Mouse (Mus musculus): ENCODE data around the gene Cgn. TPM values are rescaled to one million over a fixed set of nuclear protein-coding genes. Genes with fewer than 3 reads are reported as not detected.
A peak's percentile ranks its signal among the peaks of the same experiment; 100 is the strongest.
"Not testable (repeated sequence)": the region's sequence is repeated elsewhere in the genome, so short reads cannot be mapped to it uniquely, and the experiment has no call there.

The Cgn gene
- polyA plus RNA-seq, 1 experiment from 2014 or later: 2.9 TPM

DNA sequence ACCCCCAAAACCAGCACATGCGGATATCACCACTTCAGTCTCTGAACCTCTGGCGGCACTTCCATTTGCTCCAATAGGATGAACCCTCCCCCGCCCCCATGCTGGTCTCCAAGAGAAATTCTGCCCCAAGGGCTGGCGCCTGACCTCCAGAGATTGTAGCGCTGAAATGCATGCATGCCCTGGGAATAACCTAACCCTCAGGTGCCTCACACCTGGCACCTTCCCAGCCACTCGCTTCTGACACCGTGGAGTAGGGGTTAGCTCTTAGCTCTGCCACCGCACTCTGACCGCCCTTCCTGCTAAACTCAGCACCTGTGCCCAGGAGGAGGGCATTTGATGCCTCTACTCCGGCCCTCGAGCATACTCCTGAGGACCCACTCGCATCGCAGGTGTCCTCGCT is 334 bp downstream of the Cgn start:
- no peaks in the 10 kb centered on the region for H3K9me3 ChIP-seq (ENCODE audit: control insufficient read depth, low read length)
- H3K27ac ChIP-seq (ENCODE audit: low read depth, low read length): no peak overlapping the region
- peak overlapping the region; percentile 59 for H3K9ac ChIP-seq (ENCODE audit: low read length)
- ATAC-seq (ENCODE audit: low FRiP score) (no peak; the same call in 1 of the 2 replicates), DNase-seq (ENCODE audit: low spot score, missing footprints) (no peak)
- peaks cover 4% of the 10 kb centered on the region for H3K4me1 ChIP-seq (ENCODE audit: control insufficient read depth, insufficient read depth, low read length)
- peak overlapping the region; percentile 47 for H3K4me3 ChIP-seq (ENCODE audit: low read depth, low read length)
- no peaks in the 10 kb centered on the region for H3K36me3 ChIP-seq (ENCODE audit: control insufficient read depth, insufficient read depth, low read length)
- WGBS: 2% methylated on average over 14 of the region's 14 CpGs
- peaks cover 5% of the 10 kb centered on the region; the same call in 1 of the 2 replicates for H3K27me3 ChIP-seq (ENCODE audit: control insufficient read depth, insufficient read depth, low read length)
- peak overlapping the region; percentile 96 for H3K4me2 ChIP-seq

DNA sequence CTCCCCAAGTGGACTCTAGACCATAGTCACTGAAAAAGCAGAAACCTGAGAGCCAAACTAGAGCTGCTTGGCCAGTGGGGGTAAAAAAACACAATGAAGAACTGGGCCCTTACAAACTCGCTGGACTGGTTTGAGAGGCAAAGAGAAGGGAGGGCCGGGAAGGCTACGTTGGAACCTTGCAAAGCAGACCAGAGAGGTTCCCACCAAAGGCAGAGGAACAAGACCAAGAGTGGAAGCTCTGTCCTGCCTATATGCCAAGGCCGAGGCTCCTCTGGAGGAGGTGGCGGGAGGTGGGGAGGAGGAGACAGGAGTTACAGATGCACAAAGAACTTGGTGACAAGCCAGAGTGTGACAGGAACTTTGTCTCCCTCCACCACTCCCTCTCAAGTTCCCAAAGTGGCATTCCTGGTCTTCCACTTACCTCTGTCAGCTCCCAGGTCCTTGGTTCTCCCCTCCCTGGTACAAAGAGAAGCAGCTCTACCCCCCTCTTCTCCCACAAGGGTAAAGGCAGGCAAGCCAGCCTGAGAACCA is 2.1 kb downstream of the Cgn start:
- Histone ChIP-seq H3K27ac (ENCODE audit: low read depth, low read length) (no peak overlapping the region), H3K27me3 (ENCODE audit: control insufficient read depth, insufficient read depth, low read length) (peaks cover 5% of the 10 kb centered on the region; the same call in 1 of the 2 replicates), H3K4me2 (no peak overlapping the region), H3K36me3 (ENCODE audit: control insufficient read depth, insufficient read depth, low read length) (no peaks in the 10 kb centered on the region), H3K4me3 (ENCODE audit: low read depth, low read length) (no peak overlapping the region), H3K9ac (ENCODE audit: low read length) (no peak overlapping the region), H3K9me3 (ENCODE audit: control insufficient read depth, low read length) (no peaks in the 10 kb centered on the region), H3K4me1 (ENCODE audit: control insufficient read depth, insufficient read depth, low read length) (peaks cover 4% of the 10 kb centered on the region)
- ATAC-seq (ENCODE audit: low FRiP score): no peak
- WGBS: 32% methylated on average over 5 of the region's 5 CpGs
- peak; percentile 83 for DNase-seq (ENCODE audit: low spot score, missing footprints)

DNA sequence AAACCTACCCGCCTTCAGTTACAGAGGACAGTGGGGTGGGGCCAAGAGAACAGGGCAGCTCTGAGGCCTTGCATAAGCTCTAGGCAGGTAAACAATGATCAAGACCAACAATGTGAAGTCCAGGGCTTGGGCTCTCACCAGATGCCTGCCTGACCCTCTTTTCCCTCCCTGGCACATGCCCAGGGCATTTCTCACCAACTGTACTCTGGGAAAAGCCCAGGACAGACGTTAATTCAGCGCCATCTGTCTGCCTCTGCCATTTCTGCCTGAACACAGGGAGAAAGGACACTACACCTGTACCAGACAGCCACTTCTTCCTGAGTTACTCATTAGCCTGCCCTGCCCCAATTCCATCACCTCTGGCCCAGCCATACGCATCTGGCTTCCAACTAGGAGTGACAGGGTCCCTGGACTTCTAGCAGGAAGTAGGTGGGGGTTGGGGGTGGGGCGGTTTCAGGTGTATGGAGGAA is 2.8 kb downstream of the Cgn start:
- no peak overlapping the region for H3K27ac ChIP-seq (ENCODE audit: low read depth, low read length)
- no peak overlapping the region for H3K4me3 ChIP-seq (ENCODE audit: low read depth, low read length)
- H3K4me2 ChIP-seq: no peak overlapping the region
- DNase-seq (ENCODE audit: low spot score, missing footprints): peak; percentile 56
- no peaks in the 10 kb centered on the region for H3K36me3 ChIP-seq (ENCODE audit: control insufficient read depth, insufficient read depth, low read length)
- no peak overlapping the region for H3K9ac ChIP-seq (ENCODE audit: low read length)
- H3K4me1 ChIP-seq (ENCODE audit: control insufficient read depth, insufficient read depth, low read length): peaks cover 4% of the 10 kb centered on the region
- 63% methylated on average over 5 of the region's 5 CpGs for WGBS
- ATAC-seq (ENCODE audit: low FRiP score): no peak
- no peaks in the 10 kb centered on the region for H3K9me3 ChIP-seq (ENCODE audit: control insufficient read depth, low read length)
- H3K27me3 ChIP-seq (ENCODE audit: control insufficient read depth, insufficient read depth, low read length): peaks cover 5% of the 10 kb centered on the region; the same call in 1 of the 2 replicates

DNA sequence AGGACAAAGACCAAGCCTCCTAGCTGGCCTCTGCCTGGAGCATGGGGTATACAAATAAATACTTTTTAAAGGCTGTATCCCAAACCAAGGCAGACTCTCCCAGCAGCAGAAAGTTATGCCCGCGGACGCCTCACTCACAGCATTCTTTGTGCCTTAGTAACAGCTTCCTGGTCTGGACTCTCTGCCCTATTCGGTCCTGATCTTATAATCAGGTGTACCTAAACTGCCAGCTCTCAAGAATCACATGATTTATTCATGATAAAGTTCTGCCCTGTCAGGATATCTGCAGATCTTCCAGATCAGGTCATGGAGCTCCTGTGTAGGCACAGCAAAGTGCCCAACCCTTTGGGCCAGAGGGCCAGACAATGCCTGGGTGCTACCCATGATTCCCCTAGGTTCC is 3.4 kb downstream of the Cgn start:
- DNase-seq (ENCODE audit: low spot score, missing footprints) (peak; percentile 69), ATAC-seq (ENCODE audit: low FRiP score) (no peak)
- Histone ChIP-seq H3K9me3 (ENCODE audit: control insufficient read depth, low read length) (no peaks in the 10 kb centered on the region), H3K9ac (ENCODE audit: low read length) (no peak overlapping the region), H3K4me3 (ENCODE audit: low read depth, low read length) (no peak overlapping the region), H3K4me2 (no peak overlapping the region), H3K36me3 (ENCODE audit: control insufficient read depth, insufficient read depth, low read length) (no peaks in the 10 kb centered on the region), H3K4me1 (ENCODE audit: control insufficient read depth, insufficient read depth, low read length) (peaks cover 4% of the 10 kb centered on the region), H3K27me3 (ENCODE audit: control insufficient read depth, insufficient read depth, low read length) (peaks cover 5% of the 10 kb centered on the region; the same call in 1 of the 2 replicates), H3K27ac (ENCODE audit: low read depth, low read length) (no peak overlapping the region)
- 77% methylated on average over 4 of the region's 4 CpGs for WGBS

DNA sequence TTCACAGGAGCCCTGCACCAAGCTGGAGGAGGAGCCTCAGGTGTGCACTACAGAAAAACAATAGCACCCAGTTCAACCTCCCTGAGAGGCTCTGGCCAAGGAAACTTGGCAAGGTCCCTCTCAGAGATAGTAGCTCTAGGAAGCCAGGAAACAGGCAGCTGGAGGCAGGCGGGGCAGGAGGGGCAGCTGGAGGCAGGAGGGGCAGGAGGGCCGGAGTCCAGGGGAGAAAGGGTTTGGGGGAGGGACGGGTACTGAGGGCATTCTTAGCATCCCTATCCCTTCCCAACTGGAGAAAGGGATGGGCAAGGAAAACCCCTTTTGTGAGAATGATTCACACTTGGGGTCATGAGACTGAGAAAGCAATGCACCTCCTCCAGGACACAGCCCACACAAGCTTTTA is 4.9 kb downstream of the Cgn start:
- H3K4me2 ChIP-seq: no peak overlapping the region
- H3K4me3 ChIP-seq (ENCODE audit: low read depth, low read length): no peak overlapping the region
- no peaks in the 10 kb centered on the region for H3K9me3 ChIP-seq (ENCODE audit: control insufficient read depth, low read length)
- no peaks in the 10 kb centered on the region for H3K36me3 ChIP-seq (ENCODE audit: control insufficient read depth, insufficient read depth, low read length)
- 27% methylated on average over 3 of the region's 3 CpGs for WGBS
- H3K27me3 ChIP-seq (ENCODE audit: control insufficient read depth, insufficient read depth, low read length): peaks cover 3% of the 10 kb centered on the region; the same call in 1 of the 2 replicates
- H3K4me1 ChIP-seq (ENCODE audit: control insufficient read depth, insufficient read depth, low read length): peaks cover 4% of the 10 kb centered on the region
- ATAC-seq (ENCODE audit: low FRiP score) (no peak), DNase-seq (ENCODE audit: low spot score, missing footprints) (no peak)
- no peak overlapping the region for H3K27ac ChIP-seq (ENCODE audit: low read depth, low read length)
- H3K9ac ChIP-seq (ENCODE audit: low read length): no peak overlapping the region

DNA sequence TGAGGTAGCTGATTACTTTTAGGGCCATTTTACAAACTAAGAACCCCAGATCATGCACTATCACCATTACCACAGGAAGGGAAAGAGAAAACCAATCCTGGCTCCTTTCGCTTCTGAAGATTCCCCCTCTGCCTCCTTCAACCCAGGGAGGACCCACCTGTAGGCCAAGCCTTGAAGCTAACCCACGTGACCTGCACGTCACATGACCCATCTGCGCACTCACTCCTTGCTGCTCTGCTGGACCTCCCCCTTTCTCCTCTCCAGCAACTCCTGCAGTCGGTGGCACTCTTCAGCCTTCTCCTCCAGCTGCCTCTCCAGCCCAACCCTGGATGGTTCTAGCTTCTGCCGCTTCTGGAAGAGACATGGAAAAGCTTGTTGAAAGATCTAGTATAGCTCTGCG is 10.4 kb downstream of the Cgn start:
- peak; percentile 28 for DNase-seq (ENCODE audit: low spot score, missing footprints)
- Histone ChIP-seq H3K4me3 (ENCODE audit: low read depth, low read length) (no peak overlapping the region), H3K27ac (ENCODE audit: low read depth, low read length) (no peak overlapping the region), H3K4me1 (ENCODE audit: control insufficient read depth, insufficient read depth, low read length) (no peaks in the 10 kb centered on the region), H3K9ac (ENCODE audit: low read length) (no peak overlapping the region), H3K36me3 (ENCODE audit: control insufficient read depth, insufficient read depth, low read length) (no peaks in the 10 kb centered on the region), H3K27me3 (ENCODE audit: control insufficient read depth, insufficient read depth, low read length) (no peaks in the 10 kb centered on the region), H3K4me2 (no peak overlapping the region), H3K9me3 (ENCODE audit: control insufficient read depth, low read length) (no peaks in the 10 kb centered on the region)
- ATAC-seq (ENCODE audit: low FRiP score): no peak
- 86% methylated on average over 7 of the region's 7 CpGs for WGBS

DNA sequence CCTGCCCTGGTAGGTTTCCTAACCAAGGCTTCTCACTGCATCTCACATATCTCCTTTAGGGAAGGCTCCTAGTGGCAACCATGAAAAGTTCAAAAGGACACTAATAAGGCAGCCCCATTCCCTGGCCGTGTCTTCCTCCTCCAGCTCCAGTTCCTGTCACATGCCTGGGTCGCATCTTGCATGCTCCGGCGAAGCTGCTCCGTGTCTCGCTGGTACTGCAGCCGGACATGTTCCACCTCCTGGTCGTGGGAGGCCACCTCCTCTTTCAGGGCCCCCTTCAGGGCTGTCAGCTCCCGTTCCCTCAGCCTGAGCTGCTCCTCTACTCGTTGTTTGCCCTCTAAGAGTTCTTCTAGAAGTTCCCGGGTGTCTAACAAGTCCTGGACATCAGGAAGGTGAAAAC is 12.3 kb downstream of the Cgn start:
- 83% methylated on average over 11 of the region's 11 CpGs for WGBS

DNA sequence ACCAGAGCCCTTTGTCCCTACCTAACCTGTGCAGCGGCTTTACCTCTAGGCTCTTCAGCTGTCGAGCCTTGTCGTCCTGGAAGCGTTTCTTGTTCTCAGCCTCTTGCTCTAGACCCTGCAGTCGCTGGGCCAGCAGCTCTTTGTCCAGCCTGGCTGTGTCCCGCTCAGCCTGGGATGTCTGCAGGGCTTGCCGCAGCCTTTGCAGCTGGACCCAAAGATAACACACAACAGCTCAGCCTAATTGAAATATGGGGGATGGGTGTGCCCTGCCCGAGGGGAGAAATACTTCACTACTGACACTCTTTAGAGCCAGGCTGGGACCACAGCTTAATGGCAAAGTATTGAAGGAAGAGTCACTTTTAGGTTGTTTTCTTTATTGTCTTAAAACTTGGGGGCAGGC is 20.8 kb downstream of the Cgn start:
- H3K4me3 ChIP-seq (ENCODE audit: low read depth, low read length); H3K9ac ChIP-seq (ENCODE audit: low read length); H3K36me3 ChIP-seq (ENCODE audit: control insufficient read depth, insufficient read depth, low read length); H3K27ac ChIP-seq (ENCODE audit: low read depth, low read length); H3K4me2 ChIP-seq; DNase-seq (ENCODE audit: low spot score, missing footprints); H3K4me1 ChIP-seq (ENCODE audit: control insufficient read depth, insufficient read depth, low read length); H3K9me3 ChIP-seq (ENCODE audit: control insufficient read depth, low read length); H3K27me3 ChIP-seq (ENCODE audit: control insufficient read depth, insufficient read depth, low read length): not testable (repeated sequence)
- 0 out of 2 replicates have a peak, but pooled peaks have one; percentile 14 for ATAC-seq (ENCODE audit: low FRiP score)
- WGBS: 70% methylated on average over 8 of the region's 8 CpGs

More for the DNA sequence above, 12.3 kb downstream of the Cgn start:
- no peak for ATAC-seq (ENCODE audit: low FRiP score)
- no peak overlapping the region for H3K9ac ChIP-seq (ENCODE audit: low read length)
- H3K4me1 ChIP-seq (ENCODE audit: control insufficient read depth, insufficient read depth, low read length): no peaks in the 10 kb centered on the region
- no peak overlapping the region for H3K4me2 ChIP-seq
- DNase-seq (ENCODE audit: low spot score, missing footprints): peak; percentile 67
- no peaks in the 10 kb centered on the region for H3K27me3 ChIP-seq (ENCODE audit: control insufficient read depth, insufficient read depth, low read length)
- H3K9me3 ChIP-seq (ENCODE audit: control insufficient read depth, low read length): no peaks in the 10 kb centered on the region
- no peak overlapping the region for H3K4me3 ChIP-seq (ENCODE audit: low read depth, low read length)
- no peaks in the 10 kb centered on the region for H3K36me3 ChIP-seq (ENCODE audit: control insufficient read depth, insufficient read depth, low read length)
- H3K27ac ChIP-seq (ENCODE audit: low read depth, low read length): no peak overlapping the region

DNA sequence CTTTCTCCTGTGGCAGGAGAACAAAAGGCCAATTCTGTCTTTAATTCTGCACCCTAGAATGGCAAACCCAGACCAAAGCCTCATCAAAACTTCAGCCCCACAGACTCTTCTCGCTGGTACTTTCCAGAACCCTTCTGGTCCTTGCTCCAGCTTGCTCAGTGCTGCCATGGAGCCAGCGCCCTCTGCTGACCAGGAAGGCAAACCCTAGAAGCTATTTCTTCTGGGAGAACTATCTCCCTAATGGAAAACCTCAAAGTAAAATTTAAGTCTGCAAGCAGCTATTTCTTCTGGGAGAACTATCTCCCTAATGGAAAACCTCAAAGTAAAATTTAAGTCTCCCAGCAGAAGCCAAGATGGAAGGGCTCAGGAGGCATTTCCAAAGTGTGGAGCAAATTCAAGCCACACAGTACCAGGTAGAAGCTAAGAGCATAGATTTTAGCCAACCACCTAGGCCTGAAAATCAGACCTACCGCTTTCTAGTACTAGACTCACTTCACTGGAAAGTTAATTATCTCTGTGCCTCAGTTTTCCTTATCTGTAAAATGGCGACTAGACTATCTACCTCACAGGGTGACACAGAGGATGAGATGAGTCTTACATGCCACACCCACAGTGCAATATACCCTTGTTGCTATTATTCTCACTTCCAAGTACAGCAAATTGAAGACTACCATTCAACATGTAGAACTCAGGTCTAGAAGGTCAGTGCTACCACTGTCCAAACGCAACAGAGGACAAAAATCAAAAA is 21.6 kb downstream of the Cgn start:
- WGBS: 72% methylated on average over 3 of the region's 5 CpGs
- not testable (repeated sequence) for H3K4me2 ChIP-seq; DNase-seq (ENCODE audit: low spot score, missing footprints); H3K36me3 ChIP-seq (ENCODE audit: control insufficient read depth, insufficient read depth, low read length); H3K27ac ChIP-seq (ENCODE audit: low read depth, low read length); ATAC-seq (ENCODE audit: low FRiP score); H3K4me3 ChIP-seq (ENCODE audit: low read depth, low read length); H3K9me3 ChIP-seq (ENCODE audit: control insufficient read depth, low read length); H3K4me1 ChIP-seq (ENCODE audit: control insufficient read depth, insufficient read depth, low read length); H3K27me3 ChIP-seq (ENCODE audit: control insufficient read depth, insufficient read depth, low read length); H3K9ac ChIP-seq (ENCODE audit: low read length)

All from midbrain, embryonic 11.5 days (tissue).